Mouse (Mus musculus): ENCODE data around the gene Ghr.

DNA sequence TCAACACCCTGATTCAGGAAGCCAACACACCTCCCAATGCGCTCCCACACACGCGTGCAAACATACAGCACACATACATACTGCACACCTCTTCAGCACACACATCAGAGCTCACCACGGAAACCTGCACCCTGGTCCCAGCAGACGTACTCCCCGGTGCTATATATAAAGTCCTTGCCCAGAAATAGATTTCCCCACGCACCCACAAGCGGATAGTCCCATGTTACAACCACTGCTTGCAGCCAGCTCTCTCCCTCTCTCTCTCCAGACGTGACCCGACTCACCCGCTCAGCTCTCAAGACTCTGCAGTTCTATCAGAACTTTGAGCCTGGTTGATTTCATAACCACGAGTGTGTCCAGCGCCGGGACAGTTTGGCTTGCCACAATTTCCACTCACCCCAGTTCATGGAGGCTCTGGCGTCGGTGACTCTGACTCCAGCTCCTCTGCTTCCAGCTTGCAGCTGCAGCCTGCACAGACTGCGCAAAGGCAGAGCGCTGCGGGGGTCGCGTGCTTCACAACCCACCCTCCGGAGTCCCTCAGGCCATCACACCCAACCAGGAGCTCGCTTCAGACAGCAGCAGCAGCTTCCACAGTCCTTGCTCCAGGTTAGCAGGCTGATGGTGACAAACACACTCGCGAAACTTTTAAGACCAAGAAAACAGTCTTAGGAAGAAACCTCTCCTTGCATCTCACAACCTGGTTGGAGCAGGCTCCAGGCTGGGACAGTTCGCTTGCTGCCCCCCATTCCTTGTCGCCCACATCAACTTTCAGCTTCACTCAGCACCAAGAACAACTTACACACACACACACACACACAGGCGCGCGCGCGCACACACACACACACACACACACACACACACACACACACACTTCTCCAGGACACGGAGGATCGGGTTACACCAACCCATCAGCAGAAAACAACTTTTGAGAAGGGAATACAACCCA lies 1.2 kb downstream of the Ghr start:
- TF ChIP-seq CTCF (IDR thresholded peaks at IDR 0.05; ENCODE audit: low read depth, low read length), result no peak
- peak; percentile 53; the same call in 1 of the 2 replicates for TF ChIP-seq POLR2A (IDR thresholded peaks at IDR 0.05; ENCODE audit: extremely low read depth, insufficient read depth, low read length)
